Mouse (Mus musculus): Measurements from ENCODE around the gene Cyth3.

DNA sequence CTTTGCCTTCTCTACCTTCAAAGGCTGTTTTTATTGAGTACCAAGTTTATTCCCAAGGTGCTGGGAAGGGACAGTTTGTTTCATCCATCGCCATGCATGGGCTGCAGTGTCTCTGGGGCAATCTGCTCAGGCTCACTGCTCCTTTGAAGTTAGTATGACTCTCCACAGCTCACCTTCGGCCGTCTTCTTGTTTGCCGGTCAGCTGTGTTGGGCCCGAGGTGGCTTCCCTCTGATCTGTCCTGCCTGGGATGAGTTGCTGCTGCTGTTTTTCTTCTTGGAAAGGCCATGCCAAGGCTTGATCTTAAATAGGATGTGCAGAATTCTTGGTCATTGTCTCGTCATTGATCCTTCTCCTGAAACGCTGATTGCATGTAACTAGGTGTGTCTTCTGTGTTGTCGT is 9.3 kb downstream of the Cyth3 start:
- TF ChIP-seq POLR2A (IDR thresholded peaks at IDR 0.05; ENCODE audit: borderline replicate concordance, insufficient read depth, low read length) = no peak
- TF ChIP-seq CTCF (IDR thresholded peaks at IDR 0.05; ENCODE audit: borderline replicate concordance, insufficient read depth, low read depth, low read length) = no peak

All from cerebellum, adult 2 months (tissue).